Mouse (Mus musculus): ENCODE measurements around the gene Phlpp1. TPM values are rescaled to one million over a fixed set of nuclear protein-coding genes. Genes with fewer than 3 reads are reported as not detected.
A peak's percentile ranks its signal among the peaks of the same experiment; 100 is the strongest.

The Phlpp1 gene
- total and polyA plus RNA-seq, 3 experiments = 5.0 to 9.4 TPM; not detected in 1

GRCm38 (mm10) chr1:106394678-106395077 is 223.1 kb downstream of the Phlpp1 start:
- H3K36me3 ChIP-seq (ENCODE audit: control insufficient read depth in 1 of 2, insufficient read depth in 2 of 2, low read length in 2 of 2) = no peaks in the 10 kb centered on the region
- DNase-seq (ENCODE audit: low read depth, low spot score) = no peak
- H3K27me3 ChIP-seq (ENCODE audit: control insufficient read depth in 1 of 2, insufficient read depth in 2 of 2, low read length in 2 of 2) = no peaks in the 10 kb centered on the region
- TF ChIP-seq E2F4 (IDR thresholded peaks at IDR 0.05; ENCODE audit: borderline replicate concordance, low read depth, low read length) = no peak
- TF ChIP-seq ZKSCAN1 (IDR thresholded peaks at IDR 0.05; ENCODE audit: low read depth, low read length) = peak; percentile 23; the same call in 1 of the 2 replicates
- TF ChIP-seq ZMIZ1 (IDR thresholded peaks at IDR 0.05; ENCODE audit: low read depth, low read length) = no peak
- TF ChIP-seq EP300 (IDR thresholded peaks at IDR 0.05; ENCODE audit: low read depth in 1 of 2, low read length in 2 of 2) = no peak
- no peak overlapping the region for H3K27ac ChIP-seq (ENCODE audit: control insufficient read depth, low read depth, low read length)
- no peak overlapping the region for H3K9ac ChIP-seq (ENCODE audit: control insufficient read depth, low read depth, low read length, poor library complexity, severe bottlenecking)
- H3K4me1 ChIP-seq (ENCODE audit: control insufficient read depth in 1 of 2, insufficient read depth in 2 of 2, low read length in 2 of 2) = no peaks in the 10 kb centered on the region
- no peaks in the 10 kb centered on the region for H3K79me2 ChIP-seq (ENCODE audit: control insufficient read depth, insufficient read depth, low read length, poor library complexity)
- H3K9me3 ChIP-seq (replicated peaks; ENCODE audit: insufficient read depth, low read length) = no peaks in the 10 kb centered on the region
- H3K4me3 ChIP-seq (ENCODE audit: control insufficient read depth in 1 of 2, insufficient read depth in 1 of 2, low read depth in 2 of 2, low read length in 2 of 2) = no peak overlapping the region

- no peak overlapping the region for H3K4me3 ChIP-seq (ENCODE audit: control insufficient read depth in 1 of 2, insufficient read depth in 1 of 2, low read depth in 2 of 2, low read length in 2 of 2)
- peaks cover 0 to under 1% of the 10 kb centered on the region in 2 experiments; a peak in 1 of 4 replicates for H3K36me3 ChIP-seq (ENCODE audit: control insufficient read depth in 1 of 2, insufficient read depth in 2 of 2, low read length in 2 of 2)
- H3K27ac ChIP-seq (ENCODE audit: control insufficient read depth, low read depth, low read length) = no peak overlapping the region
- peaks cover 2 to 3% of the 10 kb centered on the region in 2 experiments; a peak in 3 of 4 replicates for H3K4me1 ChIP-seq (ENCODE audit: control insufficient read depth in 1 of 2, insufficient read depth in 2 of 2, low read length in 2 of 2)
- no peaks in the 10 kb centered on the region for H3K9me3 ChIP-seq (replicated peaks; ENCODE audit: insufficient read depth, low read length)
- no peak overlapping the region for H3K9ac ChIP-seq (ENCODE audit: control insufficient read depth, low read depth, low read length, poor library complexity, severe bottlenecking)
- peak; percentile 90 for DNase-seq (ENCODE audit: low read depth, low spot score)
- no peaks in the 10 kb centered on the region for H3K27me3 ChIP-seq (ENCODE audit: control insufficient read depth in 1 of 2, insufficient read depth in 2 of 2, low read length in 2 of 2)
- H3K79me2 ChIP-seq (ENCODE audit: control insufficient read depth, insufficient read depth, low read length, poor library complexity) = no peaks in the 10 kb centered on the region
- TF ChIP-seq ETS1 (IDR thresholded peaks at IDR 0.05; ENCODE audit: low read depth, low read length) = no peak
- 0 out of 2 replicates have a peak, but pooled peaks have one; percentile 13 for TF ChIP-seq TBP (IDR thresholded peaks at IDR 0.05; ENCODE audit: low read depth, low read length)
- TF ChIP-seq GABPA (IDR thresholded peaks at IDR 0.05; ENCODE audit: low read depth, low read length) = no peak
- peak in 2 of 3 experiments; percentile 92 to 95; a peak in 5 of 6 replicates for TF ChIP-seq CTCF (IDR thresholded peaks at IDR 0.05 in 2 of 3, conservative IDR thresholded peaks at IDR 0.05 in 1 of 3; ENCODE audit: control insufficient read depth in 1 of 3, insufficient read depth in 1 of 3, low read depth in 2 of 3, low read length in 3 of 3, poor library complexity in 1 of 3, severe bottlenecking in 1 of 3)
- no peak for TF ChIP-seq KAT2A (conservative IDR thresholded peaks at IDR 0.05; ENCODE audit: low read depth, low read length)
- TF ChIP-seq MAX (IDR thresholded peaks at IDR 0.05; ENCODE audit: low read length) = no peak
- no peak for TF ChIP-seq GATA1 (IDR thresholded peaks at IDR 0.05; ENCODE audit: low read depth, low read length)
- TF ChIP-seq MXI1 (IDR thresholded peaks at IDR 0.05; ENCODE audit: low read depth, low read length) = no peak
- TF ChIP-seq USF1 (IDR thresholded peaks at IDR 0.05; ENCODE audit: low read depth, low read length) = no peak
- TF ChIP-seq MYC (IDR thresholded peaks at IDR 0.05; ENCODE audit: low read depth, low read length) = 0 out of 2 replicates have a peak, but pooled peaks have one; percentile 24
- no peak for TF ChIP-seq USF2 (IDR thresholded peaks at IDR 0.05; ENCODE audit: borderline replicate concordance in 1 of 2, insufficient read depth in 1 of 2, low read depth in 1 of 2, low read length in 2 of 2)
- peak; percentile 99 for TF ChIP-seq SMC3 (IDR thresholded peaks at IDR 0.05; ENCODE audit: low read depth, low read length)
- no peak for TF ChIP-seq ZKSCAN1 (IDR thresholded peaks at IDR 0.05; ENCODE audit: low read depth, low read length)
- TF ChIP-seq POLR2AphosphoS5 (IDR thresholded peaks at IDR 0.05; ENCODE audit: borderline replicate concordance, low read depth, low read length) = no peak
- no peak for TF ChIP-seq CHD1 (IDR thresholded peaks at IDR 0.05; ENCODE audit: low read depth, low read length)
- TF ChIP-seq TCF12 (IDR thresholded peaks at IDR 0.05; ENCODE audit: low read depth, low read length) = 0 out of 2 replicates have a peak, but pooled peaks have one; percentile 24
- no peak for TF ChIP-seq SIN3A (IDR thresholded peaks at IDR 0.05; ENCODE audit: low read length)
- TF ChIP-seq ELF1 (IDR thresholded peaks at IDR 0.05; ENCODE audit: low read depth, low read length) = 0 out of 2 replicates have a peak, but pooled peaks have one; percentile 37
- TF ChIP-seq MAFK (IDR thresholded peaks at IDR 0.05; ENCODE audit: borderline replicate concordance, low read depth, low read length) = no peak
- TF ChIP-seq E2F4 (IDR thresholded peaks at IDR 0.05; ENCODE audit: borderline replicate concordance, low read depth, low read length) = no peak
- no peak for TF ChIP-seq NELFE (IDR thresholded peaks at IDR 0.05; ENCODE audit: low read depth, low read length)
- TF ChIP-seq TAL1 (IDR thresholded peaks at IDR 0.05; ENCODE audit: low read length) = no peak
- peak; percentile 52; the same call in 1 of the 2 replicates for TF ChIP-seq HCFC1 (IDR thresholded peaks at IDR 0.05; ENCODE audit: low read depth, low read length)
- no peak for TF ChIP-seq CHD2 (IDR thresholded peaks at IDR 0.05; ENCODE audit: low read length)
- TF ChIP-seq ZC3H11A (IDR thresholded peaks at IDR 0.05; ENCODE audit: low read depth, low read length) = peak; percentile 98
- no peak; the same call in none of the 2 replicates for TF ChIP-seq RAD21 (IDR thresholded peaks at IDR 0.05; ENCODE audit: low read depth, low read length)
- peak; percentile 88; the same call in 1 of the 2 replicates for TF ChIP-seq MAZ (IDR thresholded peaks at IDR 0.05; ENCODE audit: low read depth, low read length)
- TF ChIP-seq ZNF384 (IDR thresholded peaks at IDR 0.05; ENCODE audit: low read depth, low read length) = no peak
- TF ChIP-seq POLR2A (IDR thresholded peaks at IDR 0.05; ENCODE audit: control insufficient read depth in 1 of 2, insufficient read depth in 1 of 2, low read depth in 1 of 2, low read length in 2 of 2, poor library complexity in 1 of 2) = no peak
- TF ChIP-seq EP300 (IDR thresholded peaks at IDR 0.05; ENCODE audit: low read depth in 1 of 2, low read length in 2 of 2) = no peak
- no peak for TF ChIP-seq JUND (IDR thresholded peaks at IDR 0.05; ENCODE audit: low read depth, low read length)
Observed at GRCm38 (mm10) chr1:106395476-106395875, 223.9 kb downstream of the Phlpp1 start.

Measured in MEL (cell line).